Mouse (Mus musculus) stomach, embryonic 16.5 days (tissue): Measurements from ENCODE around the gene N4bp2. TPM values are rescaled to one million over a fixed set of nuclear protein-coding genes. Genes with fewer than 3 reads are reported as not detected.
"Not testable (repeated sequence)": the region's sequence is repeated elsewhere in the genome, so short reads cannot be mapped to it uniquely, and the experiment has no call there.

ENCODE experiments used
- ATAC-seq: fragments of 200-750 bp; cut with Nextera tagmentation; 2 replicates; pipeline ENCODE4 v1.8.0; 2017; ENCODE audit warnings: moderate number of reproducible peaks, moderate TSS enrichment; ENCODE audit not compliant: insufficient read depth, low FRiP score
- H3K27ac ChIP-seq: fragments of 300-500 bp; sonication (generic); 2 replicates; pipeline ENCODE4 v1.5.1; 2014; ENCODE audit warnings: low read length
- H3K27me3 ChIP-seq: fragments of 300-500 bp; sonication (generic); 2 replicates; pipeline ENCODE4 v1.6.1; 2014; ENCODE audit warnings: low read length, control low read depth, mixed read lengths; ENCODE audit not compliant: control insufficient read depth, insufficient read depth
- H3K36me3 ChIP-seq: fragments of 300-500 bp; sonication (generic); 2 replicates; pipeline ENCODE4 v1.6.1; 2014; ENCODE audit warnings: low read length; ENCODE audit not compliant: control insufficient read depth, insufficient read depth
- H3K4me1 ChIP-seq: fragments of 300-500 bp; sonication (generic); 2 replicates; pipeline ENCODE4 v1.6.1; 2014; ENCODE audit warnings: low read length, control low read depth, mixed read lengths; ENCODE audit not compliant: control insufficient read depth, insufficient read depth
- H3K4me2 ChIP-seq: fragments of 300-500 bp; sonication (generic); 2 replicates; pipeline ENCODE4 v1.6.1; 2014; ENCODE audit warnings: low read depth, low read length, mixed read lengths
- H3K4me3 ChIP-seq: fragments of 300-500 bp; sonication (generic); replicated peaks from 2 replicates; pipeline ENCODE4 v1.5.1; 2014; ENCODE audit warnings: mild to moderate bottlenecking, low read length
- H3K9ac ChIP-seq: fragments of 300-500 bp; sonication (generic); 2 replicates; pipeline ENCODE4 v1.6.1; 2014; ENCODE audit warnings: low read length
- H3K9me3 ChIP-seq: fragments of 300-500 bp; sonication (generic); replicated peaks from 2 replicates; pipeline ENCODE4 v1.6.1; 2016; ENCODE audit warnings: low read length, control low read depth; ENCODE audit not compliant: control insufficient read depth
- WGBS: fragments of 180-500 bp; shearing (Covaris S2); extraction: QIAGEN DNeasy Blood & Tissue Kit; methylation state at CpG from one replicate; pipeline ENCODE4 v1.1.7; 2014; 5-methylcytosine and 5-hydroxymethylcytosine counted together
- polyA plus RNA-seq: library from polyadenylated mRNA; unstranded; fragments of >200 nt; fragmentation: Nextera tagmentation; extraction: Ambion mirVana; gene quantifications from 2 replicates; pipeline ENCODE4 v1.2.1, GENCODE M21; 2015

Gene N4bp2
- polyA plus RNA-seq, 1 experiment from 2014 or later = 17.3 TPM

- Histone ChIP-seq H3K27me3 (no peaks in the 10 kb centered on the region), H3K4me1 (peaks cover 7% of the 10 kb centered on the region), H3K9ac (no peak overlapping the region), H3K4me2 (peak overlapping the region; percentile 6; the same call in 1 of the 2 replicates), H3K27ac (no peak overlapping the region), H3K36me3 (no peaks in the 10 kb centered on the region), H3K9me3 (no peaks in the 10 kb centered on the region), H3K4me3 (no peak overlapping the region)
- ATAC-seq = no peak
These were observed 1.4 kb upstream of the N4bp2 start for GRCm38 (mm10) chr5:65761921-65762320.

DNA sequence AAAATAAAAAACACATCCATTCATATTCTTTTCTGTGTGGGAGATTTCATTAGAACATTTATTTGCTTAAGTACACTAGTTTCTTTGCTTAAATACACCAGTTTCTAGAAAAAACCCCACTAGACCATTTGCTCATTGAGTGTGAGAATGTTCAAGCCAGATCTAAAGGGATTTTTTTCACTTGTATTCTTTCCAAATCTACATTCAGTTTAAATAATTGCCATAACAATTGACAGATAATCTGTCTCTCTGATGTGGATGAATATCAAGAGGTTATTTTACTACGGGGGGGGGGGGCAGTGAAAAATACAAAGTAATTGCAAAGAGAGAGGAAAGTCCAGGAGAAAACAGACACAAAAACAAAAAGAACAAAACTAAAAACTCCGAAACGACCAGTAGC, 635 bp upstream of the N4bp2 start:
- H3K9ac ChIP-seq = peak overlapping the region; percentile 97
- no peak for ATAC-seq
- H3K4me3 ChIP-seq = peak overlapping the region; percentile 93
- no peaks in the 10 kb centered on the region for H3K27me3 ChIP-seq
- H3K36me3 ChIP-seq = no peaks in the 10 kb centered on the region
- H3K4me2 ChIP-seq = peak overlapping the region; percentile 73
- 0% methylated on average over 3 of the region's 3 CpGs for WGBS
- H3K9me3 ChIP-seq = no peaks in the 10 kb centered on the region
- H3K27ac ChIP-seq = peak overlapping the region; percentile 100
- peaks cover 7% of the 10 kb centered on the region for H3K4me1 ChIP-seq

- ATAC-seq = peak; percentile 86
- no peaks in the 10 kb centered on the region for H3K9me3 ChIP-seq
- peaks cover 7% of the 10 kb centered on the region for H3K4me1 ChIP-seq
- peak overlapping the region; percentile 100 for H3K27ac ChIP-seq
- H3K4me2 ChIP-seq = peak overlapping the region; percentile 73
- WGBS = under 1% methylated on average over 84 of the region's 121 CpGs
- no peaks in the 10 kb centered on the region for H3K27me3 ChIP-seq
- H3K4me3 ChIP-seq = peak overlapping the region; percentile 93
- H3K9ac ChIP-seq = peak overlapping the region; percentile 97
- no peaks in the 10 kb centered on the region for H3K36me3 ChIP-seq
These were observed 830 bp downstream of the N4bp2 start for GRCm38 (mm10) chr5:65763916-65764785.

GRCm38 (mm10) chr5:65764786-65765634, 1.7 kb downstream of the N4bp2 start:
- ATAC-seq = peak; percentile 90
- Histone ChIP-seq H3K9me3 (no peaks in the 10 kb centered on the region), H3K27ac (peak overlapping the region; percentile 100)

GRCm38 (mm10) chr5:65765635-65765911, 2.3 kb downstream of the N4bp2 start:
- Histone ChIP-seq H3K4me1 (peaks cover 7% of the 10 kb centered on the region), H3K9me3 (no peaks in the 10 kb centered on the region), H3K9ac (peak overlapping the region; percentile 97), H3K36me3 (no peaks in the 10 kb centered on the region), H3K27ac (peak overlapping the region; percentile 100), H3K4me2 (peak overlapping the region; percentile 73), H3K27me3 (no peaks in the 10 kb centered on the region), H3K4me3 (peak overlapping the region; percentile 93)
- 36% methylated on average over 5 of the region's 5 CpGs for WGBS
- no peak for ATAC-seq

More at GRCm38 (mm10) chr5:65764786-65765634, 1.7 kb downstream of the N4bp2 start:
- Histone ChIP-seq H3K9ac (peak overlapping the region; percentile 97), H3K4me2 (peak overlapping the region; percentile 73), H3K27me3 (no peaks in the 10 kb centered on the region), H3K4me1 (peaks cover 7% of the 10 kb centered on the region), H3K36me3 (no peaks in the 10 kb centered on the region), H3K4me3 (peak overlapping the region; percentile 93)
- 2% methylated on average over 36 of the region's 36 CpGs for WGBS

GRCm38 (mm10) chr5:65768007-65768406, 4.7 kb downstream of the N4bp2 start:
- 79% methylated on average over 5 of the region's 5 CpGs for WGBS
- no peak for ATAC-seq
- no peaks in the 10 kb centered on the region for H3K9me3 ChIP-seq

DNA sequence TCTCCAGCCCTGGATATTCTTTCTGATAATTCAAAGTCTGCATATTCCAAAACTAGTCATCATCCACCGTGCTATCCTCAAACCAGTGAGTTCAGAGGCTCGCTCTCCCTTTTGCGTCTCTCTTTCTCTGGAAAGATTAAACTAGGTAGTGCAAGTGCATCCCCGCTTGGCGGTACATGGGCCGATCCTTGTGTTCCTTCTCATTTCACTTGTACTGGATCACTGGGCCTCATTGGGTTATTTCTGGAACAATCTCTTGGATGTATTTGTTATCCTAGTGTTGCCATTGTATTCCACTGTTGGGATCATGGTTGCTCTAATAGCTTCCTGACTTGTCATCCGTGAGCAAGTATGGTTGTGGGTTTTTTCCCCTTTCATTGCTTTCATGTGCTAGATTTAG, 6.7 kb downstream of the N4bp2 start:
- Histone ChIP-seq H3K27ac (no peak overlapping the region), H3K36me3 (no peaks in the 10 kb centered on the region; the same call in 1 of the 2 replicates), H3K4me1 (peaks cover 3% of the 10 kb centered on the region; the same call in 1 of the 2 replicates), H3K9me3 (no peaks in the 10 kb centered on the region), H3K4me3 (no peak overlapping the region), H3K9ac (no peak overlapping the region), H3K27me3 (no peaks in the 10 kb centered on the region), H3K4me2 (no peak overlapping the region)
- ATAC-seq = no peak
- WGBS = 93% methylated on average over 7 of the region's 7 CpGs

More at GRCm38 (mm10) chr5:65768007-65768406, 4.7 kb downstream of the N4bp2 start:
- no peak overlapping the region for H3K27ac ChIP-seq
- no peak overlapping the region for H3K4me3 ChIP-seq
- H3K4me2 ChIP-seq = no peak overlapping the region
- no peaks in the 10 kb centered on the region; the same call in 1 of the 2 replicates for H3K36me3 ChIP-seq
- peaks cover 3% of the 10 kb centered on the region; the same call in 1 of the 2 replicates for H3K4me1 ChIP-seq
- no peak overlapping the region for H3K9ac ChIP-seq
- H3K27me3 ChIP-seq = no peaks in the 10 kb centered on the region

DNA sequence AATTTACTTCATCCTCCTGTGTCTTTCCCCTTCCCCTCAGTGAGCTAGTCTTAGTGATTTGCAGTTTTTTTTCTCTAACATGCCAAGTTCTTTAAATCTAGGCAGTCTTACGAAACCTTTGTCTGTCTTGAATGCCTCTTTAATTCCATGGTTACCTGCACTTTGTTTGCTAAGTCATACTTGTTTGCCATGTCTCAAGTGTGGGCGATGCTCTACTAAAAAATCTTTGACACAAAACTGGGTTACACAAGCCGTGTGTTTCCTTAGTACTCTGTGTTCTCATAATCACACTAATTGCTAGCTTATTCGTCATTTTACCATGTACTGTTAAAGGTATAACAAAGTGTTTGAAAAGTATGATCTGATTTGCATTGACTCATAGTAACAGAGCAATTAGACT, 7.2 kb downstream of the N4bp2 start:
- Histone ChIP-seq H3K27ac (no peak overlapping the region), H3K36me3 (no peaks in the 10 kb centered on the region; the same call in 1 of the 2 replicates), H3K4me2 (no peak overlapping the region), H3K9ac (no peak overlapping the region), H3K9me3 (no peaks in the 10 kb centered on the region), H3K27me3 (no peaks in the 10 kb centered on the region), H3K4me1 (peaks cover 2% of the 10 kb centered on the region; the same call in 1 of the 2 replicates), H3K4me3 (no peak overlapping the region)
- 67% methylated on average over 4 of the region's 4 CpGs for WGBS
- no peak for ATAC-seq

DNA sequence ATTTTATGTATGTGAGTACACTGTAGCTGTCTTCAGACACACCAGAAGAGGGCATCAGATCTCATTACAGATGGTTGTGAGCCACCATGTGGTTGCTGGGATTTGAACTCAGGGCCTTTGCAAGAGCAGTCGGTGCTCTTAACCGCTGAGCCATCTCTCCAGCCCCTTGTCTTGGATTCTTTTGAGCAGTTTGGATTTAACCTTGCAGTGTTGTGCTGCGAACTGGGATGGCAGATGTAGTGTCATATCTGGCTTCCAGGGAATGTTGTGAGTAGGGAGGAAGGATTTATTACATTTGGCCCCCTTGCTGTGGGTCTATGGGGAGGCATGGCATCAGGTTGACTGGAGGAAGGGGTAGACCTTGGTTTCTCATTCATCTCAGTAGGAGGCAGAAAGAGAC, 10.6 kb downstream of the N4bp2 start:
- not testable (repeated sequence) for H3K4me1 ChIP-seq, ATAC-seq, H3K4me2 ChIP-seq, H3K4me3 ChIP-seq, H3K27ac ChIP-seq, H3K27me3 ChIP-seq, H3K9ac ChIP-seq, H3K9me3 ChIP-seq
- WGBS = 95% methylated on average over 3 of the region's 3 CpGs
- peaks cover 11% of the 10 kb centered on the region; the same call in 1 of the 2 replicates for H3K36me3 ChIP-seq
